Mouse (Mus musculus) embryonic fibroblast, embryonic 13.5 days (primary cell): Measurements from ENCODE around the gene Polr3g. TPM values are rescaled to one million over a fixed set of nuclear protein-coding genes. Genes with fewer than 3 reads are reported as not detected.
"Not testable (repeated sequence)": the region's sequence is repeated elsewhere in the genome, so short reads cannot be mapped to it uniquely, and the experiment has no call there.

Experiments used
- H3K27ac ChIP-seq: 2 replicates; pipeline ENCODE4 v1.5.1; 2012; ENCODE audit warnings: low read length, control low read depth, inconsistent platforms; ENCODE audit not compliant: insufficient read depth
- H3K4me1 ChIP-seq: 2 replicates; pipeline ENCODE4 v1.6.1; 2011; ENCODE audit warnings: low read length; ENCODE audit not compliant: control insufficient read depth, insufficient read depth
- H3K4me3 ChIP-seq: 2 replicates; pipeline ENCODE4 v1.5.1; 2011; ENCODE audit warnings: mild to moderate bottlenecking, control low read depth, low read length; ENCODE audit not compliant: insufficient read depth
- CTCF ChIP-seq: IDR thresholded peaks from 2 replicates; pipeline ENCODE4 v1.5.1; 2011; ENCODE audit warnings: mild to moderate bottlenecking, control low read depth, low read length, moderate library complexity, borderline replicate concordance; ENCODE audit not compliant: insufficient read depth
- POLR2A ChIP-seq: IDR thresholded peaks from 2 replicates; pipeline ENCODE4 v1.6.1; 2011; ENCODE audit warnings: low read depth, mild to moderate bottlenecking, control low read depth, low read length, moderate library complexity
- polyA plus RNA-seq: library from polyadenylated mRNA; stranded (reverse); fragments of >200 nt; gene quantifications from 2 replicates; pipeline ENCODE4 v1.2.4, GENCODE M21; 2011; ENCODE audit warnings: low read depth; ENCODE audit not compliant: missing spikeins, insufficient read length

The Polr3g gene
- polyA plus RNA-seq, 1 experiment = 4.8 TPM

- peak; percentile 85 for TF ChIP-seq POLR2A
- TF ChIP-seq CTCF = no peak
- peak within 1 kb of the TSS; percentile 97 for H3K4me3 ChIP-seq
- H3K4me1 ChIP-seq = peaks cover 3% of the 10 kb centered on the region; the same call in 1 of the 2 replicates
- peak within 1 kb of the TSS; percentile 24 for H3K27ac ChIP-seq
Observed at GRCm38 (mm10) chr13:81657351-81658052, 53.3 kb downstream of the Polr3g start, which contains the start of gene Lysmd3. TSS of gene Lysmd3 (plus strand) at chr13:81657663.

DNA sequence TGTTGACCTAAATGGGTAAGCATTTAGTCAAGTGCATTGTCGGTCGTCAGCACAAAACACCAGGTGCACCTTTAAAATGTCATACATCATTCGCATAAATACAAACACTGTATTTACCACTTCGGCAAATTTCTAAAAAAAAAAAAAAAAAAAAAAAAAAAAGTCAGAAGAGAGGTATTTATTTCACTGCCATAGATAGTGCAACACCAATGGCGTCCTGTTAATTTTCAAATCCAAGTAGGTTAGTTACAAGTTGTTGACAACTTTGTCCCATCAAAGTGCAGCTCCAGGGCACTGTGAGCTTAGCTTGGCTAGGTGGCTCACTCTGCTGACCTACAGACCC is 53.8 kb downstream of the Polr3g start:
- H3K4me3 ChIP-seq = peak overlapping the region; percentile 49

DNA sequence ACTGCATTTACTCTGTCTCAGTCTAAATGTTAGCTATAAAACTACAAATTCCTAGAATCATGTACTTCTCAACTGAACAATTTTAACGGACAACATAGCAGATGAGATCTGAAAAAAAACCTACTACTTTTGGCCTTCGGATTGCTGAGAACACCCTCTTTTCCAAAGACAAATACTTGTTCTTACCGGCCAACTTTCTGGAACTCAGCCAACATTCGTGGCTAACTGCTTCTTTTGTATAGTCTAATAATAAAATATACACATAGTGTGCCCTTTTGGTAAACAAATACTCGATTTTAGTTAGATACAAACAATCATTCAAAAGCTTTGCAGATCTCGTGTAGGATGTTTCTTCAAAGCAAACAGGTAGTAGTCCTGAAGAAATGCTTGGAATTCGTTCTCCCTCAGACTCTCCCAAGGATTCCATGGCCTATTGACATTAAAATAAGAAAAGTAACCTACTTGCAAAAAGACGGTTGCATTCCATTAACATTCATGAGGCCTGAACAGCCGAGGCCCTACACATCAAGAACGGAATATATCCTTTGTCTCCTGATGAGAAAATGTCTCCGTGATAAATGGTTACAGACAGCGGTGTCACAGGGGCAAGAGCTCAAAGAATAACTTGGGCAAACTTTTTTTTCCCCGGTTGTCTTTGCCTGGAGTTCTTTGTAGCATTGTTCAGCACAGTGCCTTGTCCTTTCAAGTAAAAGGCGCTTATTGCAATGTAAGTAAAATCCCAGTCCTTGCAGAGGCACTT is 54.5 kb downstream of the Polr3g start:
- peaks cover 3% of the 10 kb centered on the region; the same call in 1 of the 2 replicates for H3K4me1 ChIP-seq
- TF ChIP-seq POLR2A (no peak), CTCF (no peak)
- H3K27ac ChIP-seq = no peak overlapping the region
- H3K4me3 ChIP-seq = no peak overlapping the region

More for the DNA sequence above, 53.8 kb downstream of the Polr3g start:
- Histone ChIP-seq H3K4me1 (peaks cover 3% of the 10 kb centered on the region; the same call in 1 of the 2 replicates), H3K27ac (peak overlapping the region; percentile 24)
- TF ChIP-seq CTCF (no peak), POLR2A (no peak)

DNA sequence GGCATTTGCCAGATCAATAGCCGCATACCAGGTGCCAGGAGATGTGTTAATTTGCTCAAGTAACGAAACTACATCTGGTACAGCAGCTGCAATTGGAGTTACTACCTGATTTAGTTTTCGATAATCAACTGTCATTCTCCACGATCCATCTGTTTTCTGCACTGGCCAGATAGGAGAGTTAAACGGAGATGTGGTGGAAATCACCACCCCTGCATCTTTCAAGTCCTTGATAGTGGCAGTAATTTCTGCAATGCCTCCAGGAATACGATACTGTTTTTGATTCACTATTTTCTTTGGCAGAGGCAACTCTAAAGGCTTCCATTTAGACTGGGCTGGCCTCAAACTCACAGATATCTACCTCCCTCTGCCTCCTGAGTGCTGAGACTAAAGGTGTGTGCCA is 60.4 kb downstream of the Polr3g start:
- not testable (repeated sequence) for H3K4me3 ChIP-seq, H3K27ac ChIP-seq, H3K4me1 ChIP-seq

DNA sequence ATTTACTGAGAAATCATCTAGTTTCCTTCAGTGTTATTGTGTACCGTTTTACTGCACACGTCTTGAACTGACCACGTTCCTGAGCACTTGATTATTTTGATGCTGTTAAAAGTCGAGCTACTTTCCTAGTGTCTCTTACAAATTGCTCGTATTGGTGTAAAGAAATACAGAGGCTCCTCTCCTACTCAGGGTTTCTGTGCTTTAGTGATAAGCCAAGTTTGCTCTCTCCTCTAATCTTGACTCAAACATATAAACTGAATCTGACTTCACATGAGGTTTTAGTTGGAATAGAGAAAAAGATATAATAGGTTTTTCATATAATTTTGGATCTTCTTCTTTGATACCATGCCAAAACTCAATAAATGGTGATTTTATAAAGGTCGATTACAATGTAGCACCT is 64.5 kb downstream of the Polr3g start:
- H3K4me3 ChIP-seq = no peak overlapping the region
- H3K4me1 ChIP-seq = no peaks in the 10 kb centered on the region
- no peak overlapping the region for H3K27ac ChIP-seq
- TF ChIP-seq POLR2A (no peak), CTCF (no peak)

- H3K4me1 ChIP-seq = peaks cover 8% of the 10 kb centered on the region; the same call in 1 of the 2 replicates
- H3K4me3 ChIP-seq = no peak overlapping the region
- no peak overlapping the region for H3K27ac ChIP-seq
- TF ChIP-seq POLR2A = no peak
- TF ChIP-seq CTCF = no peak
Observed at GRCm38 (mm10) chr13:81644047-81644565, 66.7 kb downstream of the Polr3g start.

GRCm38 (mm10) chr13:81642491-81643149 is 68.2 kb downstream of the Polr3g start:
- Histone ChIP-seq H3K4me3 (no peak overlapping the region), H3K4me1 (peaks cover 8% of the 10 kb centered on the region; the same call in 1 of the 2 replicates), H3K27ac (no peak overlapping the region)
- TF ChIP-seq CTCF (no peak), POLR2A (no peak)

DNA sequence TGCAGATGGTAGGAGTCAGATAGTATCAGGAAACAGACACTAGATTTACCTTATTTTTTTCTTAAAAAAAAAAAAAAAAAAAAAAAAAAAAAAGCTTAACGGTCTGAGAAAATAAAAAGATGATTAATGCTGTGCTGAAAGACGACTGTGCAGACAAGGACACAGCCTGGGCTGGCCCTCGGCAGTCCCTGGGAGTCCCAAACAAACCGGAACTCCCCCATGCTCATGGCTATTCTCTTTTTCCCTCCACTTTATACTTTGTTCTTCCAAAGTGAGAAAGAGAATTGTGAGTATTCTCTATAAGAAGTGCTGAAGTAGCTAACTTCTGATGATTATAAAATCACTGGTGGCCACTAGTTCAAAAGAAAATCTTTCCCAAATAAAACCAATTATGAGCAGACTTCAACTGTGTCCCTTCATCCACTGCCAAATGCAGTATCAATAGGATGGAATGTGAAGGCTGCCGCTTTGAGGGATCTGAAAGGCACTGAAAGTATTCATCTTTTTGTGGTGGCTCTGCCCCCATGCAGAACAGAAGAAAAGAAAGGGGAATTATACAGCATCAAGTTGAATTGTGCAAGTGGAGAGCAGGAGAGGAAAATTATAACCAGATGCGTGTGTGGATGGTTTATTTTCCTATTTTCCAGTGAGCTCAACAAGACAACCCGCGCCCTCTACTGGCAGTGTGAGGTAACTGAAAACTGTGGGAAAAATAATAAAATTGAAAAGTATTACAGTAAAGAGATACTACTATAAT is 69.3 kb downstream of the Polr3g start:
- TF ChIP-seq POLR2A (no peak), CTCF (0 out of 2 replicates have a peak, but pooled peaks have one; percentile 14)
- Histone ChIP-seq H3K4me1 (peaks cover 8% of the 10 kb centered on the region; the same call in 1 of the 2 replicates), H3K4me3 (no peak overlapping the region), H3K27ac (0 out of 2 replicates have a peak overlapping the region, but pooled peaks have one; percentile 15)

DNA sequence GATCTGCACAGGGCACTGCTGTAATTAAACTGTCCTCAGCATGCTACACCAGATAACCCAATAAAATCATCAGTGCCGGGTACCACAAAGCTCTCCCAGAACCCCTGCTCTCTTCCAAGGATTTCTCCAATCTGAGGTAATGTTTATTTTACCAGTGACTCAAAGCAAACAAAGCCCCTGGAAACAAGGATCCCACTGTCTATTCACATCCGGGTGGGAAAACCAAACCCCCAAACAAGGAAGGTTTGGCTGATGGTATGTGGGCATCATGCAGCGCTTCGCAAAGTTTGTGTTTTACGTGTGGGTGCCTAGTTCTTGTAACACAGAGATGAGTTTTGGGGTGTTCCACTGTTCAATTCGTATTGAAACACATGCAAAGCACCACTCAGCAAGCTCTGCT is 69.9 kb downstream of the Polr3g start:
- TF ChIP-seq CTCF (no peak), POLR2A (no peak)
- Histone ChIP-seq H3K4me1 (peaks cover 8% of the 10 kb centered on the region; the same call in 1 of the 2 replicates), H3K4me3 (no peak overlapping the region), H3K27ac (no peak overlapping the region)
